Mouse (Mus musculus): ENCODE data around the gene Tmigd3.

GRCm38 (mm10) chr3:105908976-105909375, 38.3 kb downstream of the Tmigd3 start:
- no peak for TF ChIP-seq CTCF (IDR thresholded peaks at IDR 0.05; ENCODE audit: low read depth, low read length)
- TF ChIP-seq POLR2AphosphoS5 (IDR thresholded peaks at IDR 0.05; ENCODE audit: insufficient replicate concordance, low read depth, low read length) = no peak
- no peak for TF ChIP-seq GATA1 (IDR thresholded peaks at IDR 0.05; ENCODE audit: borderline replicate concordance, low read length)

All from G1E (cell line).